Mouse (Mus musculus) frontal cortex, postnatal 25 days (tissue): ENCODE data around the gene R3hdm2.

ENCODE experiments used
- DNase-seq, 2 experiments: peaks; one replicate each; pipeline ENCODE4 v3.0.0; 2022; ENCODE audit warnings: low spot score in 2 of 2

Gene R3hdm2

DNA sequence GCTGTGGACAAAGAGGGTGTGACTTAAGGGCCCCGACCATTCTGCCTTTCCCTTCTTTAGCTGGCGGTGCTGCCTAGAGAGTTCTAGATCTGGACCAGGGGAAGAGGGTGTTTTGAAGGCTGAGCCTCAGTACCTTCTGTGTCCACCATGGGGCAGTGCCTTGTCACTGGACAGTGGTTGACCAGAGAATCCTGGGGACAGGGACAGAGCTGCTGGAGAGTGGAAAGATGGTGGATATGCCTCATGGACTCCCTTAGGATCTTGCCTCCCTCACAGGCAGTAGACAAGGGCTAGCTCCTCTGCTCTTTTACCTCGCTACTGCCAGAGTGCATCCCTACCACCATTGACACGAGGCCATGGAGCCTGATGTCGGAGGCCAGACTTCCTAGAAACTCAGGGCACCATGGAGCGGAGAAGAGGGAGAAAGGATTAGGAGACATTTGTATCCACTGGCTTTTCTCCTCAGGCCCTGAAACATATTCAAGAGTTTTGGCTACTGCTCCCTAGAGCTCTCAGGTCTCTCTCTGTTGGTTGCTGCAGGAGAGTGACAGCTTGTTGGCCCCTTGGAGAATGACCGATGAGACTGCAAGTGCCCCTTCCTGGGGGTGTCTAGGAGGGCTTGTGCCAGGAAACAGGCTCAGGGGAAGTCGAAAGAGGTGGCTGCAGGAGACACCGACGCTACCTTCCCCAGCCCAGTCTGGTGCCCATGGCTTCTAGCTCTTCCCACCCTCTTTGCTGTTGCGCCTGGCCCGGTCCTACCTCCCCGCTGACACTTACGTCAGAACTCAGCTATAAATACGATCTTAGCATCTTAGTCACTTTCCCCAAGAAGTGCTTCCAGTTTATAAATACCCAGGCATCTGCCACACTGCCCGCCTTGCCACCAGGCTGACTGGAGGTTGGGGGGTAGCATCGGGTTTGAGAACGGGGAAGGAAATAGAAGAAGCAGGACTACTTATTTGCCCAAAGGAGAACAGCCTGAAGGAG lies 25.9 kb upstream of the R3hdm2 start, which contains the start of gene Inhbe:
TSS of gene Inhbe (minus strand) at position 503 of the 987 bp plus-strand sequence.
- DNase-seq, result peak; percentile 44 to 62

DNA sequence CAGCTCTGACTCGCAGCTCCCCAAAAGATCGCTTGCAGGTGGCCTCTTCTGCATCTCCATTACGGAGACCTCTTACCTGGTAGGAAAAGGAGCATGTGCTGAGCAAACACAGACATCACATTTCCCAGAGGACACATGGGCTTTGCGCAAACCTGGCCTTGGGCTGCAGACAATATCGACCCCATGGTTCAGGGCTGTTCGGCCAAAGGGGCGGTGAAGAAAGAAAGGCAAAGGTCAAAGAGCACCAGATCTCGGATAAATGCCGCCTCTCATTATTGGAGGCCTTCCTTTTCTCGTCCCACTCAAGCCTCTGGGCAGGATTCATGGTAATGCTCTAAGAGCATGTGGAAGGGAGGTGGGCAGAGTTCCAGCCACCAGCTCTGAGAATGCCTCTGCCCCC lies 24.8 kb upstream of the R3hdm2 start:
- DNase-seq, result no peak

DNA sequence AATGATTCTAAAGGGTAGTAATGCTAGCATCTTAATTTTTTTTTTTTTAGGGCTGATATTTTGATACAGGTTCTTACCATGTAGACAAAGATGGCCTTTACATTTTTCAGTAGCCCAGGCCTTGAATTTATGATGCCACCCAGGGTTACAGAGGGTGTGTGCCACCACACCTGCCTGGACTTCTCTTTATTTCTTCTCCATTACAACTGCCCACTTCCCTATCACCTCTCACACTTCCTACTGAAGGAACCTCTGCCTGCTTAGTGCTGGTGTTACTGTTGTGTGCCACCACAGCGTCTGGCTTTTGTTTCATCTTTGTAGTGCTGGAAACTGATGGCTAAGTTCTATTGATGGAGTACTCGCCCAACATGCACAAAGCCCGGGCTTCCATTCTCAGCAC lies 19.4 kb upstream of the R3hdm2 start:
- DNase-seq, result no peak

GRCm38 (mm10) chr10:127367116-127367515 lies 13.0 kb upstream of the R3hdm2 start:
- DNase-seq, result no peak

GRCm38 (mm10) chr10:127368273-127368672 lies 11.9 kb upstream of the R3hdm2 start:
- no peak for DNase-seq

- DNase-seq, result no peak
These were observed 10.0 kb upstream of the R3hdm2 start, which contains the start of gene Inhbc for GRCm38 (mm10) chr10:127369834-127370820. Inhbc (minus strand) TSS chr10:127370431.

GRCm38 (mm10) chr10:127371023-127371422 lies 9.1 kb upstream of the R3hdm2 start:
- DNase-seq, result no peak

DNA sequence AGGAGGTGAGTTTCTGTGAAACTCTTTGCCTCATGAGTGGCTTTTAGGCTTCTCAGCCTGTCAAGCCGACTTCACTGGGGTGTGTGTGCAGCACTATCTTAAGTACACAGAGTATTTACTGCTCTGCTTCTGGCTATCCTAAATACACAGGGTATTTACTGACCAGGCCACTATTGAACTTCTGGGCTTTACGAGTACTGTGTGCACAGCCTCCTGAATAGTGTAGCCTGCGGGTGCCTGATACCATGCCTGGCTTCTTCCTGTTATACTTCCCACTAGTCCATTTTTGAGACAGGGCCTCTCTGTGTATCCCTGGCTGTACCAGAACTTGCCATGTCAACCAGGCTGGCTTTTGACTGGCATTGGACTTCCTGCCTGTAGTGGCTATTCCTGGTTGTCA lies 2.4 kb upstream of the R3hdm2 start:
- DNase-seq, result no peak

GRCm38 (mm10) chr10:127379654-127380053 lies 473 bp upstream of the R3hdm2 start:
- DNase-seq, result no peak

DNA sequence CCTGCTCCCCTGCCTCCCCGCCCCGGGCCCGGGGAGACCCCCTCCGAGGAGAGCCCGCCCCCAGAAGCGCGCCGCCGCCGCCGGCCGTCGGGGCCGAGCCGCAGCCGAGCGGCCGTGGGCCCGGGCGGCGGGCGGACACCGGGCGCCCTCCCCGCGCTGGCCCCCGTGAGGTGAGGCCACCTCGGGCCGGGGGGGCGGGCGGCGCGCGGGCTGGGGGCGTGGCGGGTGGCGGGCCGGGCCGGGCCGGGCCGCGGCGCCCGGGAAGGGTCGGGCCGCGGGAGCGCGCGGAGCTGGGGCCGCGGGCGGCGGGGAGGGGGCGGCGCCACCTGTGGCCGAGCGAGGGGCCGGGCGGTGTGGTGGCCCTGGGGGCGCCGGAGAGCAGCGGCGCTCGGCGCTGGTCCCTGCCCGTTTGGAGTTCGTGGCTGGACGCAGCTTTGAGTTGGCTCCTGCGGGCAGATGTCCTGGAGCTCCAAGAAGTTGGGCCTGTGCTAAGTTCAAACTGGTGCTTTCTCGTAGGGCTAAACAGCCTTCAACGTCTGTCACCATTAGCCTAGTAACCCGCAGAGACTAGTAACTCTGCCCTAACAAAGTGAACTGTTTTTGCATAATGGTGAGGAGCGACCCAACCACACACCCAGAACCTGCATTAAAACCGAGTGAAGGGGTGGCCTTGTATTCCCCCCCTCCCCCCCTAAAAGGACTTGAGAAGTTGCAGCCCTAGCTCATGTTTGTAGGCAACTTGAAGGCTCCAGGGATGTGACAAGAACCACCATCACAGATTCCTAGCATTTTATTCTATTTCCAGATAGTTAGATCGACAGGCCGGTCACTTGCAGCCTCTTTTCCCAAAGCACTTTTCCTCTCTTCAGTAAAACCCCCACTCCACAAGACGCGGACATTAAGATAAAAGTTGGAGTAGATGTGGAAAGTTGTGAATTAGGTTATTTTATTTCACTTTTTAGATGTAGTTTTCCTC lies 928 bp downstream of the R3hdm2 start:
- DNase-seq, result peak in 1 of 2 experiments; percentile 14

DNA sequence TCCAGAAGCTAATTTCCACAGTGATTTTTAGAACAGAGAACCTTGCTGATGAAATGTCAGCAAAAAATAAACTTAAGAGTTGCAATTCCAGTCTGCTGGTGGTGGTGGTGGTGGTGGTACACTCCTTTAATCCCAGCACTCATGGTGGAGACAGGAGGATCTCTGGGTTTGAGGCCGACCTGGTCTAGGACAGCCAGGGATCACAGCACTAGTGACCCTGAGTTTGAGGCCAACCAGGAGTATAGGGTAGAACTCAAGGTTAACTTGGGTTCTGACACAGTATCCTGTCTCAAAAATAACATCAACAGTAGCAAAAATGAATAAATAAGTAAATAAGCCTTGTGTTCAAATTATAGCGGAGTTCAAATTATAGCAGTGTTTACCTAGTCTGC lies 1.6 kb downstream of the R3hdm2 start:
- DNase-seq, result no peak

- no peak for DNase-seq
These were observed 11.6 kb downstream of the R3hdm2 start for GRCm38 (mm10) chr10:127391774-127392173.

DNA sequence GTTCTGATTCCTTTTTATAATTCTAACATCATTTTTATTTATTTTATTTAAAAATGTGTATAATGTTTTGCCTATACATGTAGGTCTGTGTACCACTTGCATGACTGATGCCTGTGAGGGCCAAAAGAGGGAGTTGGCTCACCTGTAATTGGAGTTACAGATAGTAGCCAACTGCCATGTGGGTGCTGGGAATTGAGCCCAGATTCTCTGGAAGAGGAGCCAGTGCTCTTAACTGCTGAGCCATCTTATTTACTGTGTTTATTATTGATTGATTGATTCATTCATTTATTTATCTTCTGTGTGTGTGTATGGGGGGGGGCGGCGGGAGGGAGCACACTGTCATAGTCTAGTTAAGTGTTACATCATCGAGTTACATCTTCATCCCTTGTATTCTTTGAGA lies 24.6 kb downstream of the R3hdm2 start:
- DNase-seq, result no peak

GRCm38 (mm10) chr10:127407391-127407790 lies 27.3 kb downstream of the R3hdm2 start:
- no peak for DNase-seq

DNA sequence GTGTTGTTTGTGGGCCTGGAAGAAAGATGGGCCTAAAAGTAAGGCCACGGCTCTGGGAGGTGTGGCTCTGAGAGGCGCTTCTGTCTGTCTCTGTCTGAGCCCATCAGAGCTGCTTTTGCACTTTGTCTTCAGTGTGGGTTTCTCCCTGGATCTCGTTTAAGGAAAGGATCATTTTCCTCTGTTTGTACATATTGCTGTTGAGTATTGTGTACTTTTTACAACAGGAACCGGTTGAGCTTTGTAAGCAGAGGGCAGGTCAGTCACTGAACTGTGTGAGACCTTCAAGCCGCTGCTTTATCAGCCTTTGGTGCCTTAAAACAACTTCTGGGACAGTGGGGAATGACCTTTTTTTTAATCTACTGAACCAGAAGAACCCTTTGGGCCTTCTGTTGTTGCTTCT lies 32.0 kb downstream of the R3hdm2 start:
- DNase-seq, result no peak

DNA sequence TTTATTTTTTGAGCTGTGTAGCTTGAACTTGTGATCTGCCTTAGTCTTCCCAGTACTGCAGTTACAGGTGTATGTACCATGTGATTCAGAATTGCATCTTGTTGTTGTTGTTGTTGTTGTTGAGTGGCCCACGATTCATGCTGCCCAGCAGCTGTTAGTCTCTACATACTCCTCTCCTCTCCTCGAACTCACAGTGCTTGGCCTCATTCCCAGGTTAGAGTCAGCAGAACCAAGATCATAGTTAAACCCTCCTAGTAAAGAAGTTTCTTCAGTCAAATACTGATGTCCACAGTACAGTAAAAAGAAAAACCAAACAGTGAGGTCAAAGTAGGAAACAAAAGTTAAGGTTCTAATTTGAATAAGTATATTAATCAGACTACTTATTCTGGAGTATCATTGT lies 32.6 kb downstream of the R3hdm2 start:
- DNase-seq, result no peak

DNA sequence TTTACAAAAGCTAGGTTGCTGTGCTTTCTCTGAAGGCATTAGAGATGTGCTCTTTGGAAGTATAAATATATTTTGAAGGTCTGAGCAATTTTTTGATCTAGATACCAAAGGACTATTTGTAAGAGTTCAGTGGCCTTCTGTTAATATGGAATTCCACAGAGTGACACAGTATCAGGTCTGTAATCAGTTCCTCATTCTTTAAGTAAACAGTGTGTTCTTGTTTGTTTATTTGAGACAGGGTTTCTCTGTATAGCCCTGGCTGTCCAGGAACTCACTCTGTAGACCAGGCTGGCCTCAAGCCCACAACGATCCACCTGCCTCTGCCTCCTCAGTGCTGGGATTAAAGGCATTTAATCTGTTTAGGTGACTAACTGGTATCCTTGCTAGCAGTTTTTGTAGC lies 33.5 kb downstream of the R3hdm2 start:
- no peak for DNase-seq

GRCm38 (mm10) chr10:127414141-127414540 lies 34.0 kb downstream of the R3hdm2 start:
- DNase-seq, result no peak

DNA sequence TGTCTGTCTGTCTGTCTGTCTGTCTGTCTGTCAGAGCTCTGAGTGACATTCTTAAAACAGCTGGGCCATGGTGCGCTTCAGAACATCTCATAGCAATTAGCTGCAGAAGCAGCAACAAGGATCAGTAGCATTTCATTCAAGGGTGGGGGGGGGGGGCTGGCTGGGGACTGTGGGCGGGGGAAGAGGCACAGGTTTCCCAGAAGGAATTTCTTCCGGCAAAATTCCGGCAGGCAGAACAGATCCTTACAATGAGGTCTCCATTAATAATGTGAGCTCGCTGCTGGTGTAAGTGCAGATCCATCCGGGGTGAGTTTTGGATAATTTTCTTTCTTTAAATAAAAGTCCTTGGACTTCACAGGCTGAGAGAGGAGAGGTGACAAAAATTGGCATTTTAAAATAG lies 40.0 kb downstream of the R3hdm2 start:
- no peak for DNase-seq

DNA sequence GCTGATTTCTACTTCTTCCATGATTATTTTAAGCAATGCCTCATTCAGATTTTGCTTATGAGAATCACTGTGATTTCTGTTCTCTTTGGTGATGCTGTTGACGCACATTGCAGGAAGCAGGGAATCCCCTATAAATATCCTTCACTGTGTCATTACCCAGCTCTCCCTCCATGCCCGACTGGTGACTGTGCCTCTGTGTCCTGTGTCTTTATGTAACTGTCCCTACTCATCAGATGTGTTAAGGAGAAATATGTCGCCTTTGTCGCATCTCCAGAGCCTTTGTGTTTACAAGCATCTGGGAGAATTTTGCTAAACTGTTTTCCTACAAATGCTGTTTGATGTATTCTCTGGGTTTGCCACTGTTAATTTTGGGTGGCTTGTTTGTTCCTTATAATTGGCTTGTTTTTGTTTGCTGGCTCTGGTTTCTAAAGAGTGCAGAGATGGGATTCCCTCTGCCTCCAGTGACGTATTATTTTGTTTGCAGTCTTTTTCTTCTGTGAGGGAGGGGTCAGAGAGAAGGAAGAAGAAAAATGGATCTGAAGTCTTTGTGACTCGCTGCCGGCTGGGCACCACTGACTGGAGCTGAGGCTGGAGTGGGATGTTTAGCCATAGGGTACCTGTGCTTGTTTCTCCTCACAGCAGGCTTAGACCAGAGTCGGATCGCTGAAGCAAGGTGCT lies 40.7 kb downstream of the R3hdm2 start:
- peak in 1 of 2 experiments; percentile 38 for DNase-seq
